Mouse (Mus musculus) right cerebral cortex, postnatal 36 days (tissue): ENCODE results near the gene Mthfd2l.

Source experiments
- DNase-seq, 2 experiments: peaks; one replicate each; pipeline ENCODE4 v3.0.0; 2022; ENCODE audit warnings: low spot score in 2 of 2, mixed read lengths in 1 of 2

Gene Mthfd2l

GRCm38 (mm10) chr5:90930971-90931851 lies at the start of gene Mthfd2l:
Mthfd2l (plus strand) TSS chr5:90931117.
- DNase-seq, result peak; percentile 58 to 67

GRCm38 (mm10) chr5:90881682-90882081 lies 49.2 kb upstream of the Mthfd2l start:
- no peak for DNase-seq

GRCm38 (mm10) chr5:90882146-90882545 lies 48.8 kb upstream of the Mthfd2l start:
- no peak for DNase-seq

GRCm38 (mm10) chr5:90884628-90885242 lies 46.2 kb upstream of the Mthfd2l start:
- no peak for DNase-seq

- DNase-seq, result no peak
These were observed 42.3 kb upstream of the Mthfd2l start for GRCm38 (mm10) chr5:90888661-90889060.

GRCm38 (mm10) chr5:90890519-90891463 lies 40.1 kb upstream of the Mthfd2l start, which contains the start of gene Cxcl1:
Cxcl1 (plus strand) TSS chr5:90891241.
- no peak for DNase-seq

- DNase-seq, result no peak
These were observed 39.5 kb upstream of the Mthfd2l start for GRCm38 (mm10) chr5:90891464-90891813.

- no peak for DNase-seq
These were observed 36.7 kb upstream of the Mthfd2l start for GRCm38 (mm10) chr5:90894231-90894630.

GRCm38 (mm10) chr5:90897429-90897828 lies 33.5 kb upstream of the Mthfd2l start:
- DNase-seq, result no peak

GRCm38 (mm10) chr5:90899308-90899707 lies 31.6 kb upstream of the Mthfd2l start:
- no peak for DNase-seq

GRCm38 (mm10) chr5:90900147-90900546 lies 30.8 kb upstream of the Mthfd2l start:
- no peak for DNase-seq

GRCm38 (mm10) chr5:90900688-90901087 lies 30.2 kb upstream of the Mthfd2l start:
- DNase-seq, result no peak

- DNase-seq, result no peak
These were observed 28.3 kb upstream of the Mthfd2l start for GRCm38 (mm10) chr5:90902380-90903260.

GRCm38 (mm10) chr5:90903339-90904020 lies 27.4 kb upstream of the Mthfd2l start, which contains the start of gene Cxcl2:
Cxcl2 (plus strand) TSS chr5:90903871.
- no peak for DNase-seq

- peak in 1 of 2 experiments; percentile 45 for DNase-seq
These were observed 21.9 kb upstream of the Mthfd2l start for GRCm38 (mm10) chr5:90908983-90909382.

- DNase-seq, result no peak
These were observed 11.4 kb upstream of the Mthfd2l start for GRCm38 (mm10) chr5:90919495-90919894.

GRCm38 (mm10) chr5:90922958-90923357 lies 8.0 kb upstream of the Mthfd2l start:
- no peak for DNase-seq

- DNase-seq, result no peak
These were observed 371 bp upstream of the Mthfd2l start for GRCm38 (mm10) chr5:90930546-90930945.

- no peak for DNase-seq
These were observed 994 bp downstream of the Mthfd2l start for GRCm38 (mm10) chr5:90931911-90932310.

GRCm38 (mm10) chr5:90936706-90937105 lies 5.8 kb downstream of the Mthfd2l start:
- no peak for DNase-seq
